Mouse (Mus musculus) MEL (cell line): ENCODE measurements at regions not wholly inside any gene's neighbourhood (a gene's known extent, or its start where the extent isn't known, plus 50 kb on each side); places are given as distances from the start of the nearest gene placed in this dataset.

ENCODE experiments used
- CHD2 ChIP-seq: IDR thresholded peaks from 2 replicates; pipeline ENCODE4 v1.6.1; 2011; ENCODE audit warnings: low read length, improper control_type of control experiment
- CTCF ChIP-seq, 3 experiments: IDR thresholded peaks in 2 of 3; conservative IDR thresholded peaks in 1 of 3; 2 replicates each; pipeline ENCODE4 v1.5.1; 2011 to 2012; ENCODE audit warnings: low read length in 3 of 3, low read depth in 2 of 3, mild to moderate bottlenecking in 2 of 3, improper control_type of control experiment in 1 of 3, inconsistent platforms in 1 of 3, mixed read lengths in 1 of 3, moderate library complexity in 1 of 3; ENCODE audit not compliant: control insufficient read depth in 1 of 3, insufficient read depth in 1 of 3, poor library complexity in 1 of 3, severe bottlenecking in 1 of 3
- EP300 ChIP-seq, 2 experiments: IDR thresholded peaks; 2 replicates each; pipeline ENCODE4 v1.6.1; 2011; ENCODE audit warnings: improper control_type of control experiment in 2 of 2, low read length in 2 of 2, low read depth in 1 of 2, mild to moderate bottlenecking in 1 of 2
- GATA1 ChIP-seq: IDR thresholded peaks from 2 replicates; pipeline ENCODE4 v1.6.1; 2011; ENCODE audit warnings: low read depth, low read length, improper control_type of control experiment
- JUND ChIP-seq: IDR thresholded peaks from 2 replicates; pipeline ENCODE4 v1.6.1; 2011; ENCODE audit warnings: low read depth, mild to moderate bottlenecking, improper control_type of control experiment, low read length
- MAFK ChIP-seq: IDR thresholded peaks from 2 replicates; pipeline ENCODE4 v1.6.1; 2011; ENCODE audit warnings: low read depth, mild to moderate bottlenecking, low read length, improper control_type of control experiment, borderline replicate concordance
- MYB ChIP-seq: IDR thresholded peaks from 2 replicates; pipeline ENCODE4 v1.6.1; 2011; ENCODE audit warnings: mild to moderate bottlenecking, low read depth, low read length, improper control_type of control experiment
- POLR2AphosphoS2 ChIP-seq: IDR thresholded peaks from 2 replicates; pipeline ENCODE4 v1.6.1; 2011; ENCODE audit warnings: low read length, improper control_type of control experiment
- RAD21 ChIP-seq: IDR thresholded peaks from 2 replicates; pipeline ENCODE4 v1.6.1; 2011; ENCODE audit warnings: mild to moderate bottlenecking, low read depth, low read length, improper control_type of control experiment
- USF2 ChIP-seq, 2 experiments: IDR thresholded peaks; 2 replicates each; pipeline ENCODE4 v1.6.1; 2011 to 2012; ENCODE audit warnings: improper control_type of control experiment in 2 of 2, low read length in 2 of 2, borderline replicate concordance in 1 of 2, inconsistent platforms in 1 of 2, low read depth in 1 of 2, mild to moderate bottlenecking in 1 of 2; ENCODE audit not compliant: insufficient read depth in 1 of 2
- ZC3H11A ChIP-seq: IDR thresholded peaks from 2 replicates; pipeline ENCODE4 v1.6.1; 2012; ENCODE audit warnings: low read depth, mild to moderate bottlenecking, inconsistent platforms, low read length, improper control_type of control experiment

DNA sequence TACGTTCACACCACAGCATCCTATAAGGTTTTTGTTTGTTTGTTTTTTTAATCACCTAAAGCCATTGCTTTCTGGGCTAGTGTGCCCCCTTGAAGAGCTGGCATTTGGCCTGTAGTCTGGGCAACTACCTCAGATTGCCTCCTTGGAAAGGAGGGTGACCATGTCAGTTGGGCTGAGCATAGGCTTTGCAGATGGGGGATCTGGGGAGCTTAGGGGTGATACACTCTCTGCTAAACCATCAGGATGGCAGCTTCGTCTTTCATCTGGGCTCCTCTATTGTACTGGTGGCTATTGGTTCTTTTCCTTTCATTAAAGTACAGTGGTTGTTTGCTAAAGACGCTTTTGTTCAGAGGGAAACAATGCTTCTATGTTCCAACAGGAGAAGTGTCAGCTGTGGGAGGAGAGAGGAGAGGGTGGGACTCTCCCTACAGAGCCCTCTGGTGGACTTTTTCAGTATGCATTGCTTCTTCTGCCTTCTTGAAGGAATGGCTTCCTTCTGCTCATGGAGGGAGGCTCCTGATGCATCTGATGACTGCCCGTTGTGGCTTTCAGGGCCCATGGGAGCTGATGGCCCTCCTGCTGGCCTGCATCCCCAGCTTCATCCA, 196.8 kb downstream of the Pten start:
- no peak for TF ChIP-seq GATA1
- peak; percentile 52 for TF ChIP-seq RAD21
- peak; percentile 42 to 67 (median 48) for TF ChIP-seq CTCF (IDR thresholded peaks at IDR 0.05 in 2 of 3, conservative IDR thresholded peaks at IDR 0.05 in 1 of 3; ENCODE audit: control insufficient read depth in 1 of 3, insufficient read depth in 1 of 3, low read depth in 2 of 3, low read length in 3 of 3, poor library complexity in 1 of 3, severe bottlenecking in 1 of 3)
- TF ChIP-seq JUND, result no peak
- no peak for TF ChIP-seq CHD2
- TF ChIP-seq POLR2AphosphoS2, result no peak
- no peak for TF ChIP-seq USF2 (IDR thresholded peaks at IDR 0.05; ENCODE audit: borderline replicate concordance in 1 of 2, insufficient read depth in 1 of 2, low read depth in 1 of 2, low read length in 2 of 2)
- no peak for TF ChIP-seq MYB
- no peak for TF ChIP-seq MAFK
- peak; percentile 50 for TF ChIP-seq ZC3H11A
- TF ChIP-seq EP300 (IDR thresholded peaks at IDR 0.05; ENCODE audit: low read depth in 1 of 2, low read length in 2 of 2), result no peak; a peak in 1 of 4 replicates
